Mouse (Mus musculus): Measurements from ENCODE around the gene Chit1. TPM values are rescaled to one million over a fixed set of nuclear protein-coding genes. Genes with fewer than 3 reads are reported as not detected.
A peak's percentile ranks its signal among the peaks of the same experiment; 100 is the strongest.

Gene Chit1
- total RNA-seq, 2 experiments from 2014 or later = not detected

- DNase-seq = no peak
Observed at GRCm38 (mm10) chr1:134146066-134146465, 35.0 kb downstream of the Chit1 start.

- no peak for DNase-seq
Observed at GRCm38 (mm10) chr1:134150076-134150475, 39.0 kb downstream of the Chit1 start.

GRCm38 (mm10) chr1:134150745-134151144 is 39.7 kb downstream of the Chit1 start:
- no peak for DNase-seq

DNA sequence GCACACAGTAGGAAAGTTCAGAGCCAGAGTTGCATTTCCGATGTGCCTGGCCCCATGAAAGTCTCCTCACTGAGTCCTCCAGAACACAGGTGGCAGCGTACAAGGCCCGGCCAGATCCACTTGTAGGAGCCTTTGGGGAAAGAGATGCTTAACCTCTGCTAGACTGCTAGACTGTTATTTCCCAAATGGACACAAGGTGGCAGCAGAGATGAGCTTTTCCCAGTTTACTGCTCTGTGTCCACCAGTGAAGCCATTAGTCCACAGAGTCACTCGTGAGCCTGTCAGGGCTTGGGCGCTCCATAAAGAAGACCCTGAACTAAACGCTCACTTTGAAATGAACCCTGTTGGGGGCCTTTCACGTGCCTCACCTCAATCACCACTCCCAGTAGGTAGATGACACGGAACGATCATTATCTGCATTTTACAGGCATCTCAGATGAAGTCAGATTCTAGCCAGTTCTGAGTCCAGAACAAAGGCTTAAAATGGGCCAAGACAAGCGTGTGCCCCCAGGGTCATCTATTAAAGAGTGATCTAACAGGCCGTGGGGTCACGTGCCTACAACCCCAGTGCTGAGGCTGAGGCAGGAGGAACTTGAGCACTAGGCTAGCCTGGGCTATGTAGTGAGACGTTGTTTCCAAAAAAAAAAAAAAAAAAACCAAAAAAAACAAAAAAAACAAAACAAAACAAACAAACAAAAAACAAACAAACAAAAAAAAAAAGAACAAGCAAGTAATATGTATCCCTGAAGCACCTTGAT is 40.8 kb downstream of the Chit1 start:
- peak; percentile 65 for DNase-seq

DNA sequence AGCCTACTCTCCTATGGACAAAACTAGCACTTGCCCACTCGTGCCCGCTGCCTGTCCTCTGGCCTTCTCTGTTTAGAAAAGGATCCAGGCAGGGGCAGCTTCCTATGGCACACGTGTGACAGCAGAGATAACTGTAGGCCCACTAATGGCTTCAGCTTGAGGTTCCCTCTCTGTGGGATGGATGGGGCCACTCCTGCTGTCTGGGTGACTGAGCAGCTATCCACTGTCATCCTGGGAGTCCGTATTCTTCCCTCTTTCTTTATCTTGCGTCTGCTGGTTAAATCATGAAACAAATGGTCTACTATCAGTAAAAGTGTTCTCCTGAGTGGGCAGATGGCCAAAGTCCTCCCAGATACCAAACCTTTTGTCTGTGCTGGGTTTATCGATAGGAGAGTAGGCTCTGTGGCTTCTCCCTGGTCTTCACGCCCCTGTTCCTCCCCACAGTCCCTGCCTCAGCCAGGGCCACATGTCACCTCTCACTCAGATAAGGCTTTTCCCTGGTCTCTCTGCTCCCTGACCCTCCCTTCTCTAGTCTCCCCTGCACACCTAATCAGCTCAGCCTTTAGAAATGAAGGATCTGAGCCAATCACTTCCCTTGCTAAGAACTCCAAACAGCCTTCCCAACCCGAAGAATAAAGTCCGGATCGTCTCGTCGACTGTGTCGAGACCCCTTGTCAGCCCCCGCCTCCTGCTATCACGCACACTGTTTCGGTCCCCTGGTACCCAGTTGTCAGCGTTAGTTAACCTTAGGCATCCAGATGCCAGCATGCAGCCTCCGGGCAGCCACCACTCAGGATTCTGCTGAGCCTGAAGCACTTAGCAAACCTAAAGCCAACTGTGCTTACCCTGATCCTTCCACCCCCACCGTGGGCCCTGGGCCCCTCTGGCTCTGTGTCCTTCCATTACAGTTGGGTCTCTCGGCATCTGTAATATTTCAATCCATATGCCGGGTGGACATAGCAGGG is 41.9 kb downstream of the Chit1 start:
- no peak for DNase-seq

DNA sequence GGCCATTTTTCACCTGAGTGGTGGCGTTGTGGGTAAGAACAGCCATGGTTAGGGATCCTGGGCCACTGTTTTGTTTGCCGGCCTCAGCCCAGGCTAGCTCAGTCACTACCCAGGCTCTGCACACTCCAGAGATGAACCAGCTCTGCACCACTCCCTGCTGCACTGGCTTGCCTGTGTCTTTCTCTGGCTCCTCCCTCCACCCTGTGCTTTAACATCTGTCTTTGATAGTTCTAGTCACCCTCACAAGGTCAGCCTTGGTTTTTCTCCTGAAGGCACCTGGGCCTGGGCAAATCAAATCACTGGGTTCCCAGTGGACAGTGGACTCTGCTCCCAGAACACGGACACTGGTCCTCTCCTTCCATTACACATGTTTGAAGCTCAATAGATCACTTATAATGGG is 43.1 kb downstream of the Chit1 start:
- no peak for DNase-seq

DNA sequence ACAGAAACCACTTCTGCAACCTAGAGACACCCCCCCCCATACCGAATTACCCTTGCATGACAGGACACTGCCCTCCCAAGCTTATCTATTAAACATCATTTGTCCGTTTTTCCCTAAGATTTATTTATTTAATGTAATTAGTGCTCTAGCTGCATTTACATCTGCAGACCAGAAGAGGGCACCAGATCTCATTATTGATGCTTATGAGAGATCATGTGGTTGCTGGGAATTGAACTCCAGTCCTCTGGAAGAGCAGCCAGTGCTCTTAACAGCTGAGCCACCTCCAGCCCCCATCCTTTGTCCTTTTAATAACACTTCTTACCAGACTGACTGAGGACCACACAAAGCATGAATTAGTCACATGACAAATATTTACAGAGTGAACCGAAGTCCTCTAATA is 43.6 kb downstream of the Chit1 start:
- no peak for DNase-seq

DNA sequence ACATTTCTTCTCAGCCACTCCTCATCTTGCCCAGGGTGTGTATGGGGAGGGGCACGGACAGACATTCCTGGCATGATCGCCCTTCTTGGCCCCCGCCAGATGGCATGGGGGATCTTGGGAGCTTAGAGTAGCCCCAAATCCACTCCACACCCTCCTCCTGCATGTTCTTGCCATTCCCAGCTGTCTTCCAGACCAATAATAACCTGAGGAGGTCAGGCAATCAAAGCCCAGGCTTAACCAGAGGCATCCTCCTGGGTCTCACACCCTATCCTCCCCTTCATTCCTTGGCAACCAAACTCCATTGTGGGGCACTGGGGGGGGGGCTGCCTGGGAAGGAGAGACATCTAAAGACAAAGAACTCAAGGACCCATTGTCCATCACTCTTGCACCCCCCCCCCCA is 49.4 kb downstream of the Chit1 start:
- DNase-seq = no peak

- DNase-seq = no peak
Observed at GRCm38 (mm10) chr1:134161399-134161798, 50.4 kb downstream of the Chit1 start.

DNA sequence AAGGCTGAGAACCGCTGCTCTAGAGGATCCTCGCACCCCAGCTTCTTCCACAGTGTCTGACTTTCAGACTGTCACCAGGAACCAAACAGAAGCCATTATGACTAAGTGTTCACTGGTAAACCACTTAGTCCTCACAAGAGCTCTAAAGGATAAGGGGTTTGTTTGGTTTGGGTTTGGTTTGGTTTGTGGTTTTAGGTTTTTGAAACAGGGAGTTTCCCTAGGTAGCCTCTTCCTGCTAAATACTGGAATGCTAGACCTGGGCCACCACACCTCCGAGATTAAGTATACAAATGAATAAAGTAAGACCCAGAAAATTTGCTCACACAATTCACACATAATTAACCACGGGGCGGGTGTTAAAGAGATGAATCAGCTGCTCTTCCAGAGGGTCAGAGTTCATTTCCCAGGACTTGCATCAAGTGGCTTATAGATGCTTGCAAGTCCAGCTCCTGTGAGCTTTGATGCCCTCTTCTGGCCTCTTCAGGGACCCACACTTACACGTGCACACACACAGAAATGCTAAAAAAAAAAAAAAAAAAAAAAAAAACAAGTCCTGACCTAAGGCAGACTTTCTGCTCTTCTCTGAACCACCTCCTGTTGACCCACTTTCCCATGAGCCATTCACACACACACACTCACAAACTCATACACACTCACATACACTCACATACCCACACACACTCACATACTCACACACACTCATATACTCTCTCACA is 51.6 kb downstream of the Chit1 start:
- no peak for DNase-seq

DNA sequence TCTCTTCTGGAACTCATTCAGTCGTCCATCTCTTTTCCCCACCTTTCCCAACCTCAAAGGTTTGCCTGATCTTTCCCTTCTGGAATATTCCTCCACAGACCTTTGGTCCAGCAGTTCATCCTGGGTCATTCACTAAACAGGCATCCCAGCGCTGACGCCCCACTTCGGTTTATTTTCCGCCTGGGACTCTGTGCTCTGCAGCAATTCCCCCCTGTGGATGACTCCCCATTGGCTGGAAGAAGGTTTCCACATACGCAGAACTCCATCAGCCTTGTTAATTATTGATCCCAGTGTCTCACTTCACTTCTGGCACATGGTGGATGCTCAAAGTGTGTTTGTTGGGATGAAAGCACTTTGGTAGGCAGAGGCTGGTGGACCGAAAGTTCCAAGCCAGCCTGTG is 52.4 kb downstream of the Chit1 start:
- DNase-seq = no peak

DNA sequence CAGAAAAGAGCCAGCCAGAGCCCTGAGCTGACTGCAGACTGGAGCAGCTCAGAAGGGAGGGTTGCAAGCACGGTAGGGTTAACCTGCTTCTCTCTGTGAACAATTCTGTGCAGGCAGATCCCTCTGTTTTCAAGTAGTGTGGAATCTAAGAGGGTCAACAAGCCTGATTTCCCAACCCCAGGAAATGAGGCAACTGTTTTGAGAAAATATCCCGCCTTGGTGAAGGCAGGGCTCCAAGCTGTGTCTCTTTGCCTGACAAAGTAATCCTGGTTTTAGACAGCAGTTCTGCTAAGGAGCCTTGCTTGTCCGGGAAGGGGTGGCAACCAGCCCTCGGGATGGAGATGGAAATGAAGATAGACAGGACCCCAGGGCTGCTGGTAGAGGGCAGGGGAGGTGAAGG is 53.4 kb downstream of the Chit1 start:
- DNase-seq = no peak

DNA sequence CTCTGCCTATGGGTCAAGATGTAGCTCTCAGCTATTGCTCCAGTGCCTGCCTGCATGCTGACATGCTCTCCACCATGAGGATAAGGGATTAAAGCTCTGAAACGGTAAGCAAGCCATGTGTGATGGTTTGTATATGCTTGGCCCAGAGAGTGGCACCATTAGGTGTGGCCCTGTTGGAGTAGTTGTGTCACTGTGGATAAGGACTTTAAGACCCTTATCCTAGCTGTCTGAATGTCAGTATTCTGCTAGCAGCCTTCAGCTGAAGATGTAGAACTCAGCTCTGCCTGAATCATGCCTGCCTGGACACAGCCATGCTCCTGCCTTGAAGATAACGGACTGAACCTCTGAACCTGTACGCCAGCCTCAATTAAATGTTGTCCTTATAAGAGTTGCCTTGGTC is 55.5 kb downstream of the Chit1 start:
- no peak for DNase-seq

DNA sequence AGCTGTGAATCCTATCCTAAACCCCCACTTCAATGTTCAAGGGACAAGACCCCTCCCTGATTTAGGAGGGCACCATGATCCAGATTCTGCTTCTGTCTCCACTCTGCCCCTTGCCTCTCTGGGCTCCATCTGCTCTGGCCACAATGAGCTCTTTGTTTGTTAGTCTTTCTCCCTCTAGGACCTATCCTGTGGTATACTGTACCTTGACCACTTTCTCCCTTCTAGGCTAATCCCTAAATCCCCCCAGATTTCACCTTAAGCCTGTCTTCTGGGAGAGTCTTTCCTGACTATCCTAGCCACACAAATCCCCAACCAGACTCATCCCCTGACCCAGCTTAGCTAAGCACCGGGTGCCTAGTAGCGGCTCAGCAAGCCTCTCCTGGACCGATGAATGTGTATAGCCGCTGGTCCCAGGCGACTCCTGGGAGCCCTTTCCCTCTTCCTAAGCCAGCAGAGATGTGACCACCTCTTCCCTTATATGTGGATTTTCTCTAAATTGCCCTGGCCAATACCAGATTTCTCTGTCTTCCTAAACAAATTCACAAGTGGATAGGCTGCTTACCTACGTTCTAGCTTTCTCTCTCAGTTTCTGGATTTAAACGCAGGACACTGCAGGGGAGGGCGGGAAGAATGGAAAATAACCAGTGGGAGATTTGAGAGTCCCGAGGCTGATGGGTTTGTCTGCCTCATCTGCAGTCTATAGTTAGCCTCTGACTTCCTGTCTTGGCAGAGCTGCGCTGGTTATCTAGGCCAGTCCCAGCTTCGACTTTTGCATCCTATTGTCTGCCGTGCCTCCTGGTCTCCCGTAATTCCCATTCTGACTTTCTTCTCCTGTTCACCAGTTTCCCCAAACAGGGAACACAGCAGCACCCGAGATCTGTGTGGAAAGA is 56.6 kb downstream of the Chit1 start:
- no peak for DNase-seq

- DNase-seq = no peak
Observed at GRCm38 (mm10) chr1:134168567-134168966, 57.5 kb downstream of the Chit1 start.

DNA sequence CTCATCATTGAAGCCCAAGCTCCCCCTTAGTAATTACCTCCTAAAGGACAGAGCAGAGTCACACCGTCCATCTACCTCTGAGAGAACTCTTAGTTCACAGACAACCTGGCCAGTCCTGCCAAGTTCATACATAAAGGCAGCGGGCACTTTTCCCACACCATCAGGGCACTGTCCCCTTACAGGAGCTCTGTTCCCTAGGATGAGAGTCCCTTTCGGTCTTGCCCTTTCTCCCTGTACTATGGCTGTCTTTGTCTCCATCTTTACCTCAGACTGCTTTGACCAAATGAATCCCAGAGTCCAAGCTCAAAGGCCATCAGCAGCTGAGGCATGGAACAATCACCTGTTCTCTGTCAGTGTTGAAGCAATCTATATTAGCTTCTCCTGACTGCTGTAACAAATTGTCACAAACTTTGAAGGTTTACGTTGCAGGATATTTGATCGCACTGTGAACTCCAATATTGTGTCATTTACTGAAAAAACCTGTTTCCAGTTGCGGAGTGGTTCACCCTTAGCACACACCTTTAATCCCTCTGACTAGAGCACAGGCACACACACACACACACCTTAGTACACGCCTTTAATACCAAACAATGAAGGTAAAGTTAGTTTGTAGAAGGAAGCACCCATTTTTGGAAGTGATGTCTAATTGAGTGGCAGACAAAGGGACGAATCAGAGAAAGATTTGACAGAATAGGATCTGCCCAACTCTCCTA is 58.1 kb downstream of the Chit1 start:
- DNase-seq = no peak

- no peak for DNase-seq
Observed at GRCm38 (mm10) chr1:134173081-134173480, 62.0 kb downstream of the Chit1 start.

GRCm38 (mm10) chr1:134177976-134178375 is 66.9 kb downstream of the Chit1 start:
- DNase-seq = no peak

- peak; percentile 40 for DNase-seq
Observed at GRCm38 (mm10) chr1:134182025-134182424, 71.0 kb downstream of the Chit1 start, which contains the start of gene Chil1. Gene Chil1, plus strand, starts transcription at chr1:134182176.

GRCm38 (mm10) chr1:134184089-134184488 is 73.0 kb downstream of the Chit1 start:
- DNase-seq = no peak

- no peak for DNase-seq
Observed at GRCm38 (mm10) chr1:134188217-134188616, 77.2 kb downstream of the Chit1 start.
